Mouse (Mus musculus) stomach, embryonic 16.5 days (tissue): ENCODE results near the gene Sec14l1. TPM values are rescaled to one million over a fixed set of nuclear protein-coding genes. Genes with fewer than 3 reads are reported as not detected.

Source experiments
- ATAC-seq: fragments of 200-750 bp; cut with Nextera tagmentation; 2 replicates; pipeline ENCODE4 v1.8.0; 2017; ENCODE audit warnings: moderate number of reproducible peaks, moderate TSS enrichment; ENCODE audit not compliant: insufficient read depth, low FRiP score
- H3K27ac ChIP-seq: fragments of 300-500 bp; sonication (generic); 2 replicates; pipeline ENCODE4 v1.5.1; 2014; ENCODE audit warnings: low read length
- H3K27me3 ChIP-seq: fragments of 300-500 bp; sonication (generic); 2 replicates; pipeline ENCODE4 v1.6.1; 2014; ENCODE audit warnings: low read length, control low read depth, mixed read lengths; ENCODE audit not compliant: control insufficient read depth, insufficient read depth
- H3K36me3 ChIP-seq: fragments of 300-500 bp; sonication (generic); 2 replicates; pipeline ENCODE4 v1.6.1; 2014; ENCODE audit warnings: low read length; ENCODE audit not compliant: control insufficient read depth, insufficient read depth
- H3K4me1 ChIP-seq: fragments of 300-500 bp; sonication (generic); 2 replicates; pipeline ENCODE4 v1.6.1; 2014; ENCODE audit warnings: low read length, control low read depth, mixed read lengths; ENCODE audit not compliant: control insufficient read depth, insufficient read depth
- H3K4me2 ChIP-seq: fragments of 300-500 bp; sonication (generic); 2 replicates; pipeline ENCODE4 v1.6.1; 2014; ENCODE audit warnings: low read depth, low read length, mixed read lengths
- H3K4me3 ChIP-seq: fragments of 300-500 bp; sonication (generic); replicated peaks from 2 replicates; pipeline ENCODE4 v1.5.1; 2014; ENCODE audit warnings: mild to moderate bottlenecking, low read length
- H3K9ac ChIP-seq: fragments of 300-500 bp; sonication (generic); 2 replicates; pipeline ENCODE4 v1.6.1; 2014; ENCODE audit warnings: low read length
- H3K9me3 ChIP-seq: fragments of 300-500 bp; sonication (generic); replicated peaks from 2 replicates; pipeline ENCODE4 v1.6.1; 2016; ENCODE audit warnings: low read length, control low read depth; ENCODE audit not compliant: control insufficient read depth
- WGBS: fragments of 180-500 bp; shearing (Covaris S2); extraction: QIAGEN DNeasy Blood & Tissue Kit; methylation state at CpG from one replicate; pipeline ENCODE4 v1.1.7; 2014; 5-methylcytosine and 5-hydroxymethylcytosine counted together
- polyA plus RNA-seq: library from polyadenylated mRNA; unstranded; fragments of >200 nt; fragmentation: Nextera tagmentation; extraction: Ambion mirVana; gene quantifications from 2 replicates; pipeline ENCODE4 v1.2.1, GENCODE M21; 2015

Sec14l1 gene
- polyA plus RNA-seq, 1 experiment from 2014 or later, result 62.5 TPM

GRCm38 (mm10) chr11:117104044-117104757 lies 10.8 kb upstream of the Sec14l1 start:
- ATAC-seq, result no peak
- Histone ChIP-seq H3K27me3 (no peaks in the 10 kb centered on the region), H3K4me2 (no peak overlapping the region), H3K4me1 (peaks cover 20% of the 10 kb centered on the region), H3K4me3 (no peak overlapping the region), H3K9ac (no peak overlapping the region), H3K36me3 (no peaks in the 10 kb centered on the region), H3K9me3 (no peaks in the 10 kb centered on the region), H3K27ac (no peak overlapping the region)
- 84% methylated on average over 10 of the region's 10 CpGs for WGBS

DNA sequence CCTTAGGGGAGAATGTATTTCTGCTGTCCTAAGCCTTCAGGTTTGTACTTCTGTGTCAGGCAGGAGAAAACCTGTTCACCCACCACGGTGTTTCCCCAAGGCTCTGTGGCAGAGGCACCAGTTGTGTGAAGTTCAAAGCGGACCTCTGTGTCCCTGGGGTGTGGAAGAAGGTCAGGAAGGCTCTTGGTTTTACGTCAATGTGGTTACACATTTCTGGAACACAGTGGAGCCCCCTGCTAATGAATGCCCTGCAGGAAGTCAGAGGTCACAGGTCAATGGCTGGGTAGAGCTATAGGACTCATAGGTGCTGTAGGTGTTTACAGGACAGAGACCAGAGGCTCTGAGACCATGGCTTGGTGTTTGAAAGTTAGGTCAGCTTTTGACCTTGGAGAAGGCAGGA lies 9.7 kb upstream of the Sec14l1 start:
- no peaks in the 10 kb centered on the region for H3K36me3 ChIP-seq
- no peak overlapping the region for H3K27ac ChIP-seq
- no peak overlapping the region for H3K4me3 ChIP-seq
- no peak for ATAC-seq
- H3K4me1 ChIP-seq, result peaks cover 21% of the 10 kb centered on the region
- H3K9ac ChIP-seq, result no peak overlapping the region
- 74% methylated on average over 3 of the region's 3 CpGs for WGBS
- H3K4me2 ChIP-seq, result no peak overlapping the region
- H3K9me3 ChIP-seq, result no peaks in the 10 kb centered on the region
- H3K27me3 ChIP-seq, result no peaks in the 10 kb centered on the region

- Histone ChIP-seq H3K27me3 (no peaks in the 10 kb centered on the region), H3K4me1 (peaks cover 21% of the 10 kb centered on the region), H3K36me3 (no peaks in the 10 kb centered on the region), H3K4me2 (no peak overlapping the region), H3K9me3 (no peaks in the 10 kb centered on the region), H3K27ac (no peak overlapping the region), H3K4me3 (no peak overlapping the region), H3K9ac (no peak overlapping the region)
- ATAC-seq, result no peak
- 76% methylated on average over 7 of the region's 7 CpGs for WGBS
These were observed 9.1 kb upstream of the Sec14l1 start for GRCm38 (mm10) chr11:117105850-117106249.

DNA sequence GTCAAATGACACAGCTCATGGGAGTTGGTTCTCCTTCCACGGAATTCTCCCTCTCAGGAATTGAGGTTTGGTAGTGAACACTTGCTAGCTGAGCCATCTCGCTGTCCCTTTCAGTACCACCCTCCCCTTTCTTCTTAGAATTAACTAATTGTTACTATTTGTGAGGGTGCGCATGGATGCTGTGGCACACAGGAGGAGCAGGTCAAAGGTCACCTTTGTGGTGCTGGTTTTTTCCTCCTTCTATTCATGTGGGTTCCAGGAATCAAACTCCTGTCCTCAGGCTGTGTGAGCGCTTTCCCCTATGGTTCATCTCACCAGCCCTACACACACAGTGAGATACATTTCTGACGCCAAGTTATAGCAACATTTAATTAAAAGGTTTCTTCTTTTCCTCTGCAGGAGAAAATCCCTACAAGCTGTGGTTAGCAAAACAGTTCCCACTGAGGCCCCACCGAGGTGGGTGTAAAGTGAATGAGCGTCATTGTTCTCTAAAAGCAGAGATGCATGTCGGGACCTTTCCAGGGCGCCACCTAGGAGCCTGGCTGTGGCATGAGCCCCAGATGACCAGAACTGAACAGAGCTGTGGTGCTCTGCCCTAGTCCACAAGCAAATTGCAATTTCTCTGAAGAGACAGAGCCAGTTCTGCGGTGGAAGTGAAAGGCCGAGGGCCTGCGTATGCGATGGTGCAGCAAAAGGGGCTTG lies 8.2 kb upstream of the Sec14l1 start:
- 62% methylated on average over 13 of the region's 13 CpGs for WGBS
- Histone ChIP-seq H3K9me3 (no peaks in the 10 kb centered on the region), H3K27ac (no peak overlapping the region), H3K4me2 (no peak overlapping the region), H3K9ac (no peak overlapping the region), H3K36me3 (no peaks in the 10 kb centered on the region), H3K4me1 (peaks cover 21% of the 10 kb centered on the region), H3K4me3 (no peak overlapping the region), H3K27me3 (no peaks in the 10 kb centered on the region)
- ATAC-seq, result no peak

DNA sequence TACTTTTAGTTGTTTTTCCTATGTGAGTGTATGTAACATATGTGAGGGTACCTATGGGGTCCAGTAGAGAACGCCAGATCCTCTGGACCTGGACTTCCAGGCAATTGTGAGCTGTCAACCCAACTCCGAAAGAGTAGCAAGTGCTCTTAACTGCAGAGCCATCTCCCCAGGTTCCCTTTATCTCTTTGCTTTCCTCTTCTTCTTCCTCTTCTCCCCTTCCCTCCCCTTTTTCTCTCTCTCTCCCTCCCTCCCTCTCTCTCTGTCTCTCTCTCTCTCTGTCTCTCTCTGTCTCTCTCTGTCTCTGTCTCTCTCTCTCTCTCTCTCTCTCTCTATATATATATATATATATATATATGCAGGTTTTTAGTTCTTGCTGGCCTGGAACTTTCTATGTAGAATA lies 7.1 kb upstream of the Sec14l1 start:
- Histone ChIP-seq H3K4me3 (no peak overlapping the region), H3K9ac (no peak overlapping the region), H3K36me3 (no peaks in the 10 kb centered on the region), H3K4me2 (no peak overlapping the region), H3K9me3 (no peaks in the 10 kb centered on the region), H3K4me1 (peaks cover 23% of the 10 kb centered on the region), H3K27ac (peak overlapping the region; percentile 40; the same call in 1 of the 2 replicates), H3K27me3 (no peaks in the 10 kb centered on the region)
- WGBS, result 92% methylated on average over 2 of the region's 2 CpGs
- ATAC-seq, result no peak

DNA sequence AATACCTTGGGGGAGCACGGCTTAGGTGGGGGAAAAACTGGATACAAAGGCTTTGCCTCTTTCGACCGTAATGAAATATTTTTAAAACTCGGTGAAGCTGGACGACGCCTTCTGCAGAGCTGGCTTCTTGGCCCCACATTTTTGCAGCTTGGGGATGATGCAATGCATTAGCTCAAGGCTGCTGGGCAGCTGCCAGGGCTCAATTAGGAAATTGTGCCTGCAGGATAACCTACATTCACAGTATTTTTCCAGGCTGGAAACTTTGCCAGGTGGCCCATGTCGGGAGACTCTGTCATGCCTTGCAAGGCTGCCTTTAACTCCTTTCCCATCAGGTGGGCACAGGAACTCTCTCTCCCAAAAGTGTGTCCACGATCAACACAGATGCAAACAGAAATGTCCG lies 6.4 kb upstream of the Sec14l1 start:
- no peak overlapping the region for H3K4me2 ChIP-seq
- WGBS, result 30% methylated on average over 9 of the region's 9 CpGs
- H3K4me3 ChIP-seq, result no peak overlapping the region
- ATAC-seq, result no peak
- no peaks in the 10 kb centered on the region for H3K36me3 ChIP-seq
- H3K27me3 ChIP-seq, result no peaks in the 10 kb centered on the region
- no peaks in the 10 kb centered on the region for H3K9me3 ChIP-seq
- H3K27ac ChIP-seq, result peak overlapping the region; percentile 64
- H3K9ac ChIP-seq, result 0 out of 2 replicates have a peak overlapping the region, but pooled peaks have one; percentile 12
- H3K4me1 ChIP-seq, result peaks cover 23% of the 10 kb centered on the region

DNA sequence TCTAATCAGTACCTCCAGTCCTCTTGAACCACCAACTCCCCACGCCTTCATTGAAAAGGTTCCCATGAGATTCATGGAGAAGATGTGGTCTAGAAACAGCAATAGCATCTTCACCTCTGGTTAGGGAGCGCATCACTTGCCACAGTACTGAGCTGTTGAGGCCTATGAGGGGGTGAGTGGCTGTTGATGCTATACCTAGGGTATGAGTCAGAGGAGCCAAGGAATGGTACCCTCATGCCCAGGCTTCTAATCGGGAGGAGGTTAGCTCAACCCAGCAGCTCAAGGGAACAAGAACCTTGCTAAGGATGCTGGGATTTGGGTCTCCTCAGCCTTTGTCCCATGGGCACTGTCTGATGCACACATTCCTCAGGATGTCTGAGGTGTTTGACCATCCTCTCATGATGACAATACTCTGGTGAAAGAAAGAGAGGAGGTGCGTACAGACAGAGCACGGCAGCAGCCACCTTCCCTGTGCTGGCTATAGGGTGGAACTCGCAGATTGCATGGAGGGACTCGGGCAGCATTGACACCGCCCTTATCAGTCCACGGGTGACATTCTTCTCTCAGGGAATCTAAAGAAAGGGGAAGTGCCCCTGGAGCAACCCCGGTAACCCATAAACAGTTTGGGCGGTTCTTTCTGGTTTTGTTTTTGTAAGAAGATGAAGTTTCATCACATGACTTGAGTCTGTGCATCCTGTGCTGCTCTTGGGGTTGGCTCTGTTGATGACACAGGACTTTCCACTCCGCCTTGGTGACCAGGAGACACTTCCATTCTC lies 5.6 kb upstream of the Sec14l1 start:
- no peaks in the 10 kb centered on the region for H3K27me3 ChIP-seq
- H3K27ac ChIP-seq, result peak overlapping the region; percentile 64; the same call in 1 of the 2 replicates
- H3K4me3 ChIP-seq, result no peak overlapping the region
- H3K9me3 ChIP-seq, result no peaks in the 10 kb centered on the region
- peaks cover 27% of the 10 kb centered on the region for H3K4me1 ChIP-seq
- no peaks in the 10 kb centered on the region for H3K36me3 ChIP-seq
- no peak for ATAC-seq
- WGBS, result 69% methylated on average over 12 of the region's 12 CpGs
- 0 out of 2 replicates have a peak overlapping the region, but pooled peaks have one; percentile 12 for H3K9ac ChIP-seq
- H3K4me2 ChIP-seq, result no peak overlapping the region

- no peaks in the 10 kb centered on the region for H3K27me3 ChIP-seq
- peaks cover 33% of the 10 kb centered on the region for H3K4me1 ChIP-seq
- no peaks in the 10 kb centered on the region for H3K36me3 ChIP-seq
- no peak overlapping the region for H3K4me2 ChIP-seq
- H3K4me3 ChIP-seq, result no peak overlapping the region
- no peak overlapping the region for H3K9ac ChIP-seq
- no peaks in the 10 kb centered on the region for H3K9me3 ChIP-seq
- ATAC-seq, result no peak
- WGBS, result 81% methylated on average over 11 of the region's 11 CpGs
- no peak overlapping the region for H3K27ac ChIP-seq
These were observed 2.9 kb upstream of the Sec14l1 start for GRCm38 (mm10) chr11:117111967-117112648.
